Mouse (Mus musculus): ENCODE results near the gene P2rx5. TPM values are rescaled to one million over a fixed set of nuclear protein-coding genes. Genes with fewer than 3 reads are reported as not detected.

Gene P2rx5
- polyA plus RNA-seq, 1 experiment from 2014 or later, result 0.21 TPM

DNA sequence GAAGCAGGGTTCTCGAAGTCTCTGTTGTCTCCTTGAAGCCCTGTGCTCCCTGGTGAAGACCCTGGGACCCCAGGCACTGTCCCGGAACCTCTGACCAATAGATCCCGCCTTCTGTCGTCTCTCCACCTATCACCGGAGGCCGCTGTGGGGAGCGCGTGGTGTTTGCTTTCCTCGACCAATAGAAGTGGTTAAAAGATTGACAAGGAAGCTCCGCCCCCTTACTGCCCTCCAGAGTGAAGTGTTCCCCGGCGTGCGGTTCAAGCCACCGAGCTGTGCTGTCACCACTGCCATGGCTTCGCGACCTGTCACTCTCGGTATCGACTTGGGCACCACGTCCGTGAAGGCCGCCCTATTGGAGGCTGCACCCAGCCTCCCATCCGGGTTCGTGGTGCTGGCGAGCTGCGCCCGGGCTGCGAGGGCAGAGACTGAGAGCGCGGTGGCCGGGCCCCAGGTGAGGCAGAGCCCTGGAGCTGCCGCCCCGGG lies 39.0 kb downstream of the P2rx5 start, which contains the start of gene Shpk:
Shpk (plus strand) TSS at position 231 of the 483 bp plus-strand sequence.
- ATAC-seq (ENCODE audit: insufficient number of reproducible peaks, insufficient read depth, low FRiP score, low TSS enrichment, low read depth), result peak; percentile 97
- Histone ChIP-seq H3K9me3 (no peaks in the 10 kb centered on the region), H3K36me3 (0 out of 2 replicates have a peak, but pooled peaks cover 3% of the 10 kb centered on the region), H3K4me2 (peak within 1 kb of the TSS; percentile 84), H3K27me3 (peaks cover 7% of the 10 kb centered on the region; the same call in 1 of the 2 replicates), H3K9ac (replicated peaks) (peak within 1 kb of the TSS; percentile 73), H3K4me1 (replicated peaks) (peaks cover 15% of the 10 kb centered on the region), H3K27ac (no peak within 1 kb of the TSS), H3K4me3 (replicated peaks) (peak within 1 kb of the TSS; percentile 67)
- under 1% methylated on average over 32 of the region's 32 CpGs for WGBS

DNA sequence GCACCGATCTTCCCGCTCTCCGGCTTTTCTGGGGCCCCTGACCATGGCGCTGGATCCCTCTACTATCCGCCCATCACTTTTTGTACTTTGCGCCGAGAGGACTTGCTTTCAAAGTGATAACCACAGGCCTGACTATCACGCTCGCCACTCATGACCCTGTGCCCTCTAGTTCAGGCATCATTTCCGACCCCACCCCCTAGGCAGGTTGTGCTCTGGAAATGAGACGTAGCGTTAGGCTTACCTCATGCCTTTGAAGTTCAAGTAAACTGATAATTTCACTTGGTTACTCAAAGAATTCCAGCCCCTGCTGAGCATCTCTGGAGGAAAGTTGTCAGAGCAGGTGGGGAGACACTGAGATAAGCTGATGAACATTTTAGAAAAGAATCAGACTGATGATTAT lies 39.7 kb downstream of the P2rx5 start:
- H3K36me3 ChIP-seq, result 0 out of 2 replicates have a peak, but pooled peaks cover 3% of the 10 kb centered on the region
- peaks cover 15% of the 10 kb centered on the region for H3K4me1 ChIP-seq (replicated peaks)
- ATAC-seq (ENCODE audit: insufficient number of reproducible peaks, insufficient read depth, low FRiP score, low TSS enrichment, low read depth), result no peak
- H3K4me2 ChIP-seq, result peak overlapping the region; percentile 84
- peak overlapping the region; percentile 67 for H3K4me3 ChIP-seq (replicated peaks)
- H3K27ac ChIP-seq, result no peak overlapping the region
- WGBS, result 4% methylated on average over 12 of the region's 12 CpGs
- H3K9me3 ChIP-seq, result no peaks in the 10 kb centered on the region
- H3K9ac ChIP-seq (replicated peaks), result peak overlapping the region; percentile 56
- H3K27me3 ChIP-seq, result peaks cover 7% of the 10 kb centered on the region; the same call in 1 of the 2 replicates

DNA sequence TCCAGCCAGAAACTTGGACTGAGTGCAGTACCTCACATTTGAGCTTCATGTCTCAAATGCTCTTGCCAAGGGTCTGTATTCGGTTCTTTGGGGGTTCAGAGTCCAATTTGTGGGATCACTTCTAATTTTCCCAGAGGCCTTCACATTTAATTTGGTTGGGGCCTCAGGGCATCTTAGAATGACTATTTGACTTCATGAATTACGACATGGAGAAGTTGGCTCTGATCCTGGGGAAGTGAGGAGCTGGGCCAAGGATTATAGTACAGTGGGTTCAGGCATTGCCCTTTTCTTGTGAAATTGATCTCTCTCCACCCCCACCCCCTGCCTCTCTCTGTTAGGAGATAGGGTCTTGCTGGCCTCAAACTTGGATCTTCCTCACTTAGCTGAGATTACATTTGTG lies 40.8 kb downstream of the P2rx5 start:
- Histone ChIP-seq H3K4me2 (no peak overlapping the region), H3K4me3 (replicated peaks) (no peak overlapping the region), H3K27ac (no peak overlapping the region), H3K9me3 (no peaks in the 10 kb centered on the region), H3K36me3 (no peaks in the 10 kb centered on the region), H3K4me1 (replicated peaks) (peaks cover 15% of the 10 kb centered on the region), H3K27me3 (peaks cover 7% of the 10 kb centered on the region; the same call in 1 of the 2 replicates), H3K9ac (replicated peaks) (no peak overlapping the region)
- WGBS, result 75% methylated on average over 2 of the region's 2 CpGs
- no peak for ATAC-seq (ENCODE audit: insufficient number of reproducible peaks, insufficient read depth, low FRiP score, low TSS enrichment, low read depth)

DNA sequence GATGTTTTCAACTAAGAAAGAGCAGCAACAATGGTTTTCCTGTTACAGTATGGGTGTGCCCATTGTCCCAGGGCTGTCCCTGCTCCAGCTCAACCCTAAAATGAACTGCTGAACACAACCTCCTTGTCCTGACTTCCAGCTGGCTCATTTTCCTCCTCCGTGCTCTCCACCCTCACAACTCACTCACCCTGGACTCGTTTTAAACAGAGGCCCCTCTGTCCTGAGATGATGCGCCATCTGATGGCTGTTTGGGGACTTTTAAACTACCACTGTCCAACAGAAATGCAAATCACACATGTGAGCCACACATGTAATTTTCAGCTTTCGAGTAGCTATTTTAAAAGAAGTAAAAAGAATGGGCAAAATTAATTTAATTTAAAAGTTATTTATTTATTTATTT lies 41.4 kb downstream of the P2rx5 start:
- H3K9me3 ChIP-seq, result no peaks in the 10 kb centered on the region
- peaks cover 7% of the 10 kb centered on the region; the same call in 1 of the 2 replicates for H3K27me3 ChIP-seq
- no peaks in the 10 kb centered on the region for H3K36me3 ChIP-seq
- H3K4me1 ChIP-seq (replicated peaks), result peaks cover 15% of the 10 kb centered on the region
- ATAC-seq (ENCODE audit: insufficient number of reproducible peaks, insufficient read depth, low FRiP score, low TSS enrichment, low read depth), result no peak
- no peak overlapping the region for H3K27ac ChIP-seq
- H3K9ac ChIP-seq (replicated peaks), result no peak overlapping the region
- no peak overlapping the region for H3K4me3 ChIP-seq (replicated peaks)
- 42% methylated on average over 4 of the region's 4 CpGs for WGBS
- H3K4me2 ChIP-seq, result no peak overlapping the region

DNA sequence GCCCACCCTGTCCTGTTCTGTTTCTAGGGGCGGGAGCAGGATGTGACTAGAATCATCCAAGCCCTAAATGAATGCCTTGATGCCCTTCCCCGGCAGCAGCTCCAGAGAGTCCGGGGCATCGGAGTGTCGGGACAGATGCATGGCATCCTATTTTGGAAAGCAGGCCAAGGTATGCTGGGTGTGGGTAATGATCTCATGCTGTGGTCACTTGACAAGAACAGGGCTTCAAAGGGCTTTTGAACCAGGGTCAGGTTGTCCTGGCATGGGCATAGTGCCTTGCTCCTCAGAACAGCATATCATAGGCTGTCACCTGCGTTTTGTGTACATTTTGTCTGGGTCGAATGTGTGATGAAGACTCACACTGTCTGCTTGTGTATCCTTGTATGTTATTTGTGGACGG lies 43.7 kb downstream of the P2rx5 start:
- Histone ChIP-seq H3K4me2 (no peak overlapping the region), H3K4me1 (replicated peaks) (peaks cover 5% of the 10 kb centered on the region; the same call in 1 of the 2 replicates), H3K27ac (no peak overlapping the region), H3K36me3 (no peaks in the 10 kb centered on the region), H3K4me3 (replicated peaks) (no peak overlapping the region), H3K27me3 (peaks cover 7% of the 10 kb centered on the region; the same call in 1 of the 2 replicates), H3K9me3 (no peaks in the 10 kb centered on the region), H3K9ac (replicated peaks) (no peak overlapping the region)
- ATAC-seq (ENCODE audit: insufficient number of reproducible peaks, insufficient read depth, low FRiP score, low TSS enrichment, low read depth), result no peak
- 88% methylated on average over 8 of the region's 8 CpGs for WGBS

DNA sequence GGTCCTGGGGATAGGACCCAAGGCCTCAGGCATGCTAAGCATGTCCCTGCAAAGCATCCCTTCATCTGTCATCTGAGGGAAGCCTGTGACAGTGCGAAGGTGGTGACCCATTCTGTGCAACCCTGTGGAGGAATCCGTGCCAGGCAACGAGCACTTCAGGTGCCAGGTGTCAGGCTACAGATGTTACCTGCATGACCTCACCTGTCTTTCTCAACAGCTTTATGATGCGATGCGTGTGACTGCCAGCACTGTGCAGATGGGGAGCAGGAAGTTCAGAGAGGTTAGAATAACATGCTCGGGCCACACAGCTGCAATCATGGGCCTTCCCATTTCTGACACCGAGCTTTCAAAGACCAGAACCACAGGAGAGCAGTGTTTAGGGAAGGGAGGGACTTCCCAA lies 45.0 kb downstream of the P2rx5 start:
- H3K9me3 ChIP-seq, result no peaks in the 10 kb centered on the region
- ATAC-seq (ENCODE audit: insufficient number of reproducible peaks, insufficient read depth, low FRiP score, low TSS enrichment, low read depth), result no peak
- H3K4me3 ChIP-seq (replicated peaks), result no peak overlapping the region
- no peak overlapping the region for H3K9ac ChIP-seq (replicated peaks)
- H3K4me1 ChIP-seq (replicated peaks), result no peaks in the 10 kb centered on the region
- H3K27me3 ChIP-seq, result peaks cover under 1% of the 10 kb centered on the region; the same call in 1 of the 2 replicates
- no peak overlapping the region for H3K4me2 ChIP-seq
- H3K36me3 ChIP-seq, result no peaks in the 10 kb centered on the region
- WGBS, result 69% methylated on average over 7 of the region's 7 CpGs
- no peak overlapping the region for H3K27ac ChIP-seq

DNA sequence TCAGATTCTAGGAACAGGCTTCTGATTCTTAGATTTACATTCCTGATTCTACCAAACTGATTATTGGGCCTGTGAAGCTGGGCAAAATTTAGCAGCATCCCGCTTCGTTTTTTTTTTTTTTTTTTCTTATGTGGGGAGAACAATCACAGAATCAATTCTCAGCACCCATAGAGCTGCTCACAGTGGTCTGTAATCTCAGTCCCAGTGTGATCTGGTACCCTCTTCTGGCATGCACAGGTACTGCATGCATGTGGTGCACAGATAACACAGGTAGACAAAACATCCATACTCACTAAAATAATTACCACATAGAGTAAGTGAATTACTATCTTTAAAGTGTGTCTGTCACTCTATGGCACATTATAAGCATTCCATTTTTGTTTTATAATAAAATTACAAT lies 47.4 kb downstream of the P2rx5 start:
- H3K36me3 ChIP-seq, result no peaks in the 10 kb centered on the region
- no peak for ATAC-seq (ENCODE audit: insufficient number of reproducible peaks, insufficient read depth, low FRiP score, low TSS enrichment, low read depth)
- H3K4me3 ChIP-seq (replicated peaks), result no peak overlapping the region
- no peak overlapping the region for H3K9ac ChIP-seq (replicated peaks)
- H3K9me3 ChIP-seq, result no peaks in the 10 kb centered on the region
- 78% methylated on average over 2 of the region's 2 CpGs for WGBS
- H3K27ac ChIP-seq, result no peak overlapping the region
- no peak overlapping the region for H3K4me2 ChIP-seq
- no peaks in the 10 kb centered on the region for H3K27me3 ChIP-seq
- no peaks in the 10 kb centered on the region for H3K4me1 ChIP-seq (replicated peaks)

DNA sequence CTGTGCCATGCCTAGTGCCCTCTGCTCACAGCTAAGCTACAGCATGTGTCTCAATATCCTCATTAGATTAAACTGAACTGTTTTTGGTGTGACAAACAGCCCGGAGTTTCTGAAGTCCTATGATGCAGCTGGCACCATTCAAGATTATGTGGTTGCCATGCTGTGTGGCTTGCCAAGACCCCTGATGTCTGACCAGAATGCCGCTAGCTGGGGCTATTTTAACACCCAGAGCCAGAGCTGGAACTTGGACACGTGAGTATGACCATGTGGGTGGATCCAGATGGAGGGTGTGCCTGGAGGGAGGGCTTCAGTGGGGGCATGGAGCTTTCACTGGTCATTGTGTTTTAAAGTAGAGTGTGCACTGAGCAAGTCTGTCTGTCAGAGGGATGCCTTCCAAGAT lies 53.7 kb downstream of the P2rx5 start:
- H3K36me3 ChIP-seq, result no peaks in the 10 kb centered on the region
- H3K27ac ChIP-seq, result no peak overlapping the region
- no peaks in the 10 kb centered on the region for H3K9me3 ChIP-seq
- no peaks in the 10 kb centered on the region for H3K4me1 ChIP-seq (replicated peaks)
- no peak overlapping the region for H3K4me3 ChIP-seq (replicated peaks)
- WGBS, result 79% methylated on average over 3 of the region's 3 CpGs
- H3K4me2 ChIP-seq, result no peak overlapping the region
- H3K9ac ChIP-seq (replicated peaks), result no peak overlapping the region
- ATAC-seq (ENCODE audit: insufficient number of reproducible peaks, insufficient read depth, low FRiP score, low TSS enrichment, low read depth), result no peak
- H3K27me3 ChIP-seq, result no peaks in the 10 kb centered on the region

DNA sequence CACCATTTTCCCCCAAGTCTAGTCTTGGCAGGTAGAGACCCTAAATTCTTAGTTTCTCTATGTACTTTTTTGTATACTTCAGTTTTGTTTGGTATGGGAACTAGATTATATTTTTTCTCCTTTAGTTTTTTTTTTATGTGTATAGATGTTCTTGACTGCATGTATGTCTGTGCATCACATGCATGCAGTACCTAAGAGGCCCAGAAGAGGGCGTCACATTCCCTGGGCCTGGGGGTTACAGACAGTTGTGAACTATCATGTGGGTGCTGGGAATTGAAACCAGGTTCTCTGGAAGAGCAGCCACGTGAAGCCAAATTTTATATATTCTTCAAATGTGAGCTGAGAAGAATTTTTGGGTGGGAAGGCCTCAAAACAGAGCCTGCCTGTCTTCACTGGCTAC lies 59.5 kb downstream of the P2rx5 start:
- Histone ChIP-seq H3K4me2 (no peak overlapping the region), H3K4me3 (replicated peaks) (no peak overlapping the region)
- WGBS, result 54% methylated on average over 2 of the region's 2 CpGs

DNA sequence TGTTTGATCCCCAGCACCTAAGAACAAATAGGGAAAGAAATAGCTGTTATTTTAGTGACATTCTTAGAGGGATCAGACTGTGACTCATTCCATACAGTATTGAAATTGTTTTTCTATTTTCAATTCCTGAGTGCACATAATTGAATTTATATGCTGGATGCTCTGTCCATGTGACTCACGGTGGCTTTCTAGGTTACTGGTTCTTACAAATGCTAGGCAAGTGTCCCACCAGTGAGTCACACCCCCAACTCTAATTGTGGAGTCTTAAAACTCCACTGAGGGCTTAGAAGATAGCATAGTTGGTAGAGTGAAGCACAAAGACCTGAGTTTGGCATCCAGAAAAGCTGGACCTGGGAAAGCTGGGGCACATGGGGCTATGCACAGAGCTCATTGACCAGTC lies 60.4 kb downstream of the P2rx5 start:
- no peaks in the 10 kb centered on the region for H3K27me3 ChIP-seq
- no peaks in the 10 kb centered on the region for H3K36me3 ChIP-seq
- no peak overlapping the region for H3K27ac ChIP-seq
- H3K9me3 ChIP-seq, result no peaks in the 10 kb centered on the region
- no peak overlapping the region for H3K9ac ChIP-seq (replicated peaks)
- no peaks in the 10 kb centered on the region for H3K4me1 ChIP-seq (replicated peaks)
- no peak overlapping the region for H3K4me2 ChIP-seq
- WGBS, result 84% methylated on average over 1 of the region's 1 CpGs
- ATAC-seq (ENCODE audit: insufficient number of reproducible peaks, insufficient read depth, low FRiP score, low TSS enrichment, low read depth), result no peak
- H3K4me3 ChIP-seq (replicated peaks), result no peak overlapping the region

More for the DNA sequence above, 59.5 kb downstream of the P2rx5 start:
- Histone ChIP-seq H3K9me3 (no peaks in the 10 kb centered on the region), H3K27me3 (no peaks in the 10 kb centered on the region), H3K27ac (no peak overlapping the region), H3K36me3 (no peaks in the 10 kb centered on the region), H3K4me1 (replicated peaks) (no peaks in the 10 kb centered on the region), H3K9ac (replicated peaks) (no peak overlapping the region)
- no peak for ATAC-seq (ENCODE audit: insufficient number of reproducible peaks, insufficient read depth, low FRiP score, low TSS enrichment, low read depth)
